Mouse (Mus musculus) embryonic facial prominence, embryonic 12.5 days (tissue): ENCODE data around the gene Adarb1. TPM values are rescaled to one million over a fixed set of nuclear protein-coding genes. Genes with fewer than 3 reads are reported as not detected.
A peak's percentile ranks its signal among the peaks of the same experiment; 100 is the strongest.

Source experiments
- ATAC-seq: fragments of 200-750 bp; cut with Nextera tagmentation; 2 replicates; pipeline ENCODE4 v1.8.0; 2017; ENCODE audit not compliant: insufficient number of reproducible peaks, insufficient read depth, low FRiP score, low TSS enrichment
- H3K27ac ChIP-seq: fragments of 300-500 bp; sonication (generic); 2 replicates; pipeline ENCODE4 v1.5.1; 2016; ENCODE audit warnings: mild to moderate bottlenecking
- H3K27me3 ChIP-seq: fragments of 300-500 bp; sonication (generic); 2 replicates; pipeline ENCODE4 v1.6.1; 2016; ENCODE audit warnings: mild to moderate bottlenecking, moderate library complexity
- H3K36me3 ChIP-seq: fragments of 300-500 bp; sonication (generic); 2 replicates; pipeline ENCODE4 v1.6.1; 2016; ENCODE audit warnings: mild to moderate bottlenecking
- H3K4me1 ChIP-seq: fragments of 300-500 bp; sonication (generic); 2 replicates; pipeline ENCODE4 v1.6.1; 2016
- H3K4me2 ChIP-seq: fragments of 300-500 bp; sonication (generic); replicated peaks from 2 replicates; pipeline ENCODE4 v1.6.1; 2016; ENCODE audit warnings: mild to moderate bottlenecking, moderate library complexity
- H3K4me3 ChIP-seq: fragments of 300-500 bp; sonication (generic); 2 replicates; pipeline ENCODE4 v1.5.1; 2016; ENCODE audit warnings: mild to moderate bottlenecking
- H3K9ac ChIP-seq: fragments of 300-500 bp; sonication (generic); 2 replicates; pipeline ENCODE4 v1.6.1; 2016; ENCODE audit warnings: mild to moderate bottlenecking, moderate library complexity
- H3K9me3 ChIP-seq: fragments of 300-500 bp; sonication (generic); 2 replicates; pipeline ENCODE4 v1.6.1; 2016; ENCODE audit warnings: mild to moderate bottlenecking, moderate library complexity
- WGBS: fragments of 180-500 bp; shearing (Covaris S2); methylation state at CpG from one replicate; pipeline ENCODE4 v1.1.7; 2016; 5-methylcytosine and 5-hydroxymethylcytosine counted together
- polyA plus RNA-seq: library from polyadenylated mRNA; unstranded; fragments of >200 nt; fragmentation: Nextera tagmentation; extraction: Ambion mirVana; gene quantifications from 2 replicates; pipeline ENCODE4 v1.2.1, GENCODE M21; 2016

Gene Adarb1
- polyA plus RNA-seq, 1 experiment from 2014 or later, result 6.6 TPM

DNA sequence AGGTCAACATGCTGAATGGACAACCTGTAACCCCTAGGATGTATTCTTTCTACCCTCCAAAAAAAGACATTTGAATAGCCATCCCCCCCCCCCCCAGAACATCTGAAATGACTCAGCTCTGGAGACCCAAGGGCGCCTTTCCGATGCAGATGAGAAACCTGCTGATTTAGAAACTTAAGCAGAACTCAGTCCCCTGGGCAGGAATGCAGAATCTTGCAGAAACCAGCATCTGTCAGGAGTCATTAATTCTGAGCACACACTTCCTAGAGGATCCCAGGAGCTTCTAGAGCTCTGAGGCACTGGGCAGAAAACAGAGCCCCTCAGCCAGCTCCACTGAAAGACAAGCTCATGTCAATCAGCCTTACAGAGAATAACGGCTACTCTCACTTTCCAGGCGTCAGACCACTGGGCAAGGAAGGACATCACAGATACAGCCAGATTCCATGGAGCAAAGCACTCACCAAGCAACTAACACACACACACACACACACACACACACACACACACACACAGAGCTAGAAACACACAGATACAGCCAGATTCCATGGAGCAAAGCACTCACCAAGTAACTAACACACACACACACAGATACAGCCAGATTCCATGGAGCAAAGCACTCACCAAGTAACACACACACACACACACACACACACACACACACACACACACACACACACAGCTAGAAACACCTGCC, 113.1 kb downstream of the Adarb1 start:
- Histone ChIP-seq H3K4me3 (no peak overlapping the region), H3K4me2 (no peak overlapping the region), H3K36me3 (0 out of 2 replicates have a peak, but pooled peaks cover 3% of the 10 kb centered on the region), H3K4me1 (peaks cover 8% of the 10 kb centered on the region; the same call in 1 of the 2 replicates), H3K9me3 (no peaks in the 10 kb centered on the region), H3K27me3 (no peaks in the 10 kb centered on the region), H3K27ac (no peak overlapping the region), H3K9ac (no peak overlapping the region)
- no peak for ATAC-seq
- WGBS, result 39% methylated on average over 4 of the region's 4 CpGs

DNA sequence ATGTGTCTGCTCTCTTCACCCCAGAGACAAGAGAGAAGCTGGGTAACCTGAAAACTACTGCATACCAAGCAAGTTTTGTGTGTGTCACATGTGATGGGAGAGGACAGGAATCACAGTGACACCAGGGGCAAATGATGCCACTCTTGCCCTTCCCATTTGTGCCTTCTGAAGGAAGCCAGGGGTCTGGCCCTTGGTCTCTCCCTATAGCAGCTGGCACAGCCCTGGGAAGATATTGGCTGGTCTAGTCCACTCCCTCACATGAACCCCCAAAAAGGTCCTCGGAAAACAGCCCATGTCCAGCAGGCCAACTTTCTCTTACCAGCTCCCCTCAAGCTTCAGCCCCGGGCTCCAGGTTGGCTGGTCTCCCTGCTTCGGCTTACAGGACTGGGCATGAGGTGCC, 113.7 kb downstream of the Adarb1 start:
- WGBS, result 83% methylated on average over 3 of the region's 3 CpGs
- Histone ChIP-seq H3K36me3 (0 out of 2 replicates have a peak, but pooled peaks cover 3% of the 10 kb centered on the region), H3K4me2 (no peak overlapping the region), H3K9ac (no peak overlapping the region), H3K4me3 (no peak overlapping the region), H3K27ac (no peak overlapping the region), H3K27me3 (no peaks in the 10 kb centered on the region), H3K9me3 (no peaks in the 10 kb centered on the region), H3K4me1 (peaks cover 8% of the 10 kb centered on the region; the same call in 1 of the 2 replicates)
- ATAC-seq, result no peak

DNA sequence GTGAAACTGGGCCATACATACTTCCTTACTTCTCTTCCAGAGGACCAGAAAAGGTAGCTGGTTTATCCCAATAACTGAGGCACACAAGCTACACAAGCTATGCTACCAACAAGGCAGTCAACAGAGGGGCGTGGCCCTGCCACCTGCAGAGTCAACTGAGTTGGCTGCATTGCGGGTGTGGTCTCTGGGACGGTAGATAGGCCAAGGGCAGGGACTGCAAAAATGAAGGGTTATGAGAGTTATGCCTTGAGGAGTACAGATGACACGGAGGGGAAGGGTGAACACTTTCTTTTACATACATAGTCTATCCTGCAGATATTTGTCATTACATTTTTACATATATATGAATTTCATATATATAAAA, 117.2 kb downstream of the Adarb1 start:
- peaks cover 8% of the 10 kb centered on the region; the same call in 1 of the 2 replicates for H3K4me1 ChIP-seq
- no peak overlapping the region for H3K4me2 ChIP-seq
- WGBS, result 90% methylated on average over 4 of the region's 4 CpGs
- H3K9me3 ChIP-seq, result no peaks in the 10 kb centered on the region
- H3K36me3 ChIP-seq, result 0 out of 2 replicates have a peak, but pooled peaks cover 3% of the 10 kb centered on the region
- H3K27ac ChIP-seq, result no peak overlapping the region
- no peak overlapping the region for H3K9ac ChIP-seq
- H3K27me3 ChIP-seq, result no peaks in the 10 kb centered on the region
- ATAC-seq, result no peak
- H3K4me3 ChIP-seq, result no peak overlapping the region

DNA sequence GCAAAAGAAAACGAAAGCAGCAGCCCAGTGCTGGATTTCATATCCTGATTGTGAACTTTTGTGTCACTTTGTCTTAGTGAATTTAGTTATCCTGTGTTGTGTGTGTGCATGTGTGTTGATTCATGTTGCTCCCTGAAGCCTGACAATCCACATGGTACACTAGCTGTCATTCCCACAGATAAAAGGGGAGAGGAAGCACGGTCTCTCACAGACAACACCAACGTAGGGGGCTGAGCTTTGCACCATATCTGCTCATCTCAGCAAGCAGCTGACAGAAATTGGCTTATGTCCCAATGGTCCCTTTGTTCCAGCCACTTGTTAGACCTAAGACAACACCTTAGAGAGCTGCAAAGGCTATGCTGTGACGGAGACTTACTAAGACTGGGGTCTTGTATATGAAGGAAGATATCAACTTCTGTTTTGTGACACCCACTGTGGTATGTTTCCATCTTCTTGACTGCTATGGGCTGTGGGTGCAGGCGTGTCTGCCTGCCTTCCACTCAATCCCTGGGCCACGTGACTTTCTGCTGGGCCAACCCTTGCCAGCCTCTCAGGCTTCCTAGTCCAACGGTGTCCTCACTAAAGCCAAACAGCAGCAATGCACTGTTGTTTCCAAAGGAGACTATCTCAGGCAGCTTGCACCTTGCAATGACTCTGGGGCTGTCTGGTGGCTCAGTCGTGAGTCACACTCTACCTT, 117.7 kb downstream of the Adarb1 start:
- Histone ChIP-seq H3K4me1 (peaks cover 7% of the 10 kb centered on the region; the same call in 1 of the 2 replicates), H3K27me3 (no peaks in the 10 kb centered on the region), H3K9me3 (no peaks in the 10 kb centered on the region), H3K27ac (no peak overlapping the region), H3K4me2 (no peak overlapping the region), H3K36me3 (0 out of 2 replicates have a peak, but pooled peaks cover 6% of the 10 kb centered on the region), H3K4me3 (no peak overlapping the region), H3K9ac (no peak overlapping the region)
- ATAC-seq, result no peak
- 84% methylated on average over 8 of the region's 8 CpGs for WGBS

DNA sequence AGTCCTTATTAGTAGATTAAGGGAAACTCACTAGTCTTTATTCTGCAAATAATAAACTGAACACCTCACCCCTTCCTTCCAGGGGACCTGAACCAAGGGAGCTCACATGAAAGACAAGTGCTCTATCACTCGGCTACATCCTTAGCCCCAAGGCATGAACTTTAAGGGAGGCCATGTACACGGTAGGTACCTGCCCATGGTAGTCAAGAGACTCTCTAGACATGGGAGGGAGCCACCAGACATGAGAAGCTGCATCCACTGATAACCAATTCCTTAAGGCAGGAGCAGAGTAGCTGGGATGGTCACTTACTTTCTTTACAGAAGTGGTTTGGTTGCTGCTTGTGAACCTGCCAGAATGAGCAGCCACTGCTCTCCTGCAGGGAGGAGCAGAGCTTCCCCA, 118.9 kb downstream of the Adarb1 start:
- H3K27me3 ChIP-seq, result no peaks in the 10 kb centered on the region
- H3K4me2 ChIP-seq, result no peak overlapping the region
- H3K4me3 ChIP-seq, result no peak overlapping the region
- H3K9me3 ChIP-seq, result no peaks in the 10 kb centered on the region
- H3K36me3 ChIP-seq, result 0 out of 2 replicates have a peak, but pooled peaks cover 7% of the 10 kb centered on the region
- 52% methylated on average over 2 of the region's 2 CpGs for WGBS
- H3K9ac ChIP-seq, result no peak overlapping the region
- H3K4me1 ChIP-seq, result no peaks in the 10 kb centered on the region
- no peak overlapping the region for H3K27ac ChIP-seq
- no peak for ATAC-seq

DNA sequence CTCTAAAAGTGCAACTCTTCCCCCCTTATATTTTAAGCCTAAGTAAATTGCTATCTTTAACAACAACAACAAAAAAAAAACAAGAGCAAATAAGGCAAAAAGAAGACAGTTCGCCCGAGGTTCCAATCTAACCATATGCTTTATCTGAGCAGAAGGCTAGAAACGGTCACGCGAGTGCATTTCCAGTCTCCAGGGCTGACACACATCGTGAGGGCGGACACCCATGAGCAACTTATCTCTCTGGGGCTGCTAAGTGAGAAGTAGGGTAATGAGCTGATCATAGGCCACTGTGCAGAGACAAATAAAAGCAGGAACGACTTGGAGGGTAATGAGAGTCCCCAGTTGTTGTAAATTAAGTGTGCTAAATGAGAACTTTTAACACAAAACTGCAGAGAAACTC, 119.4 kb downstream of the Adarb1 start:
- H3K36me3 ChIP-seq, result 0 out of 2 replicates have a peak, but pooled peaks cover 7% of the 10 kb centered on the region
- H3K27me3 ChIP-seq, result no peaks in the 10 kb centered on the region
- no peaks in the 10 kb centered on the region for H3K4me1 ChIP-seq
- H3K9me3 ChIP-seq, result no peaks in the 10 kb centered on the region
- no peak overlapping the region for H3K4me3 ChIP-seq
- 83% methylated on average over 8 of the region's 8 CpGs for WGBS
- no peak overlapping the region for H3K9ac ChIP-seq
- no peak overlapping the region for H3K27ac ChIP-seq
- ATAC-seq, result no peak
- no peak overlapping the region for H3K4me2 ChIP-seq

DNA sequence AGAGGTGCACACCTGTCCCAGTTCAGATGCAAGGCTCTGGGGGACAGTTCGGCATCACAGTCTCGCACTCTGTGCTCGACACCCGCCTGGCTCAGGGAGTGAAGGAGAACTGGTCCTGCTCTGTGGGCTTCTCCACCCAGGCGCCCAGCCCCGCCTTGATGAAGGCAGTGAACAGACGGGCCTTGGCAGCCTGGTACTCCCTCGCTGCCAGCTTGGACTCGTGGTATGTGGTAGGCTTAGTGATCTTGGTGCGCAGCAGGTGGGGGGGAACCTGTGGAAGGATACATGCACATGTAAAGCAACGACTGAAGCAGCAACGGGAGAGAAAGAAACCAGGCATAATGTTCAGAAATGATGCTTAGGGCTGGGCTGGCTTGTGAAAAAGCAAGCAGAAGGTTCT, 123.4 kb downstream of the Adarb1 start:
- Histone ChIP-seq H3K9me3 (no peaks in the 10 kb centered on the region), H3K4me2 (no peak overlapping the region), H3K4me3 (no peak overlapping the region), H3K9ac (no peak overlapping the region), H3K27me3 (no peaks in the 10 kb centered on the region), H3K4me1 (no peaks in the 10 kb centered on the region), H3K27ac (no peak overlapping the region), H3K36me3 (0 out of 2 replicates have a peak, but pooled peaks cover 5% of the 10 kb centered on the region)
- 92% methylated on average over 12 of the region's 12 CpGs for WGBS
- ATAC-seq, result no peak

DNA sequence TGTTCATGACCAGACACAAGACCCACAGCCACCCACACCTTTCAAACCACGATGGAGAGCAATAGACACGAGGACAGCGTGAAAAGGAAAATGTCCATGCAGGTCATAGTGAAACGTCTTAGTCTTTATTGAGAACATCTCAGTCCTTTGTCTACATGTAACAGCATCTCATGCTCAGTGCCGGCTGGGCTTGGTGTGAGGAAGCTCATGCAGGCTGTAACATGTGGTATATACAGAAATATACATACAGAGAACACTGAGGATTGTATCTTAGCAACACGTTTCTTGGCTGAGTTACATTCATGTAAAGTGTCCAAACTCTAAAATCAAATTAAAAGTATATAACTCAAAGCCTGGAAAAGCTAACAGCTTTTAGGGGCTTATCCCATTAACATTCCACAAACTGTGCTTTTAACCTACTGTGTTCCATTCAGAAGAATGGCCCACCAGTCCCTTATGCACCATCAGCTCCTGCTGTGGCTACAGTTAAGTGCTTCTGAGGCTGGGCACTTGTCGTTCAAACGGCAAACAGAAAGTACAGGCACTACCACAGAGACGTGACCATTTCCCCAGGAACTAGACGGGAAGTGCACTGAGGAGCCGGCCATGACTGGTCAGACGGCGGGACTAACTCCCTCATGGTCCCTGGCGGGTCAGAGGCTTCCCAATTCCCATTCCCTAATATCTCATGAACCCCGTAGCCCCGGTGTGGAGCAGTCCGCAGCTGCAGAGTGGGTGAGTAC, 127.3 kb downstream of the Adarb1 start:
- Histone ChIP-seq H3K4me2 (no peak overlapping the region), H3K36me3 (0 out of 2 replicates have a peak, but pooled peaks cover 5% of the 10 kb centered on the region), H3K27ac (no peak overlapping the region), H3K9me3 (no peaks in the 10 kb centered on the region), H3K9ac (no peak overlapping the region), H3K4me3 (no peak overlapping the region), H3K27me3 (no peaks in the 10 kb centered on the region), H3K4me1 (0 out of 2 replicates have a peak, but pooled peaks cover 2% of the 10 kb centered on the region)
- no peak for ATAC-seq
- WGBS, result 74% methylated on average over 17 of the region's 17 CpGs

DNA sequence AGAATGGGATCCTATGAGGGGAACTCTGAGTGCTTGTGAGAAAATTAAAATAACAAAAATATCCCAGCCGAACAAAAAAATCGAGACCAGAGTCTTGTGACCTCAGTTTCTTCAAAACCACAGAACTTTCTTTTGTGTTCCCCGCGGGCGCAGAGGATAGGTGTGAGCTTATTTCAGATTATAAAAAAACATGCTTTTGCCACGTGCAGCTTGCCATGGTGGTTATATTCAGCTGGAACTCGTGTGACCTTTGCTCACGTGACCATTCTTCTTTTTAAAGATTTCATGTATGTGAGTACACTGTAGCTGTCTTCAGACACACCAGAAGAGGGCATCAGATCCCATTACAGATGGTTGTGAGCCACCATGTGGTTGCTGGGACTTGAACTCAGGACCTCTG, 128.5 kb downstream of the Adarb1 start:
- no peaks in the 10 kb centered on the region for H3K36me3 ChIP-seq
- H3K27ac ChIP-seq, result no peak overlapping the region
- no peak overlapping the region for H3K9ac ChIP-seq
- H3K9me3 ChIP-seq, result no peaks in the 10 kb centered on the region
- WGBS, result 84% methylated on average over 8 of the region's 8 CpGs
- no peak for ATAC-seq
- peaks cover 8% of the 10 kb centered on the region; the same call in 1 of the 2 replicates for H3K4me1 ChIP-seq
- no peak overlapping the region for H3K4me2 ChIP-seq
- no peak overlapping the region for H3K4me3 ChIP-seq
- no peaks in the 10 kb centered on the region for H3K27me3 ChIP-seq

DNA sequence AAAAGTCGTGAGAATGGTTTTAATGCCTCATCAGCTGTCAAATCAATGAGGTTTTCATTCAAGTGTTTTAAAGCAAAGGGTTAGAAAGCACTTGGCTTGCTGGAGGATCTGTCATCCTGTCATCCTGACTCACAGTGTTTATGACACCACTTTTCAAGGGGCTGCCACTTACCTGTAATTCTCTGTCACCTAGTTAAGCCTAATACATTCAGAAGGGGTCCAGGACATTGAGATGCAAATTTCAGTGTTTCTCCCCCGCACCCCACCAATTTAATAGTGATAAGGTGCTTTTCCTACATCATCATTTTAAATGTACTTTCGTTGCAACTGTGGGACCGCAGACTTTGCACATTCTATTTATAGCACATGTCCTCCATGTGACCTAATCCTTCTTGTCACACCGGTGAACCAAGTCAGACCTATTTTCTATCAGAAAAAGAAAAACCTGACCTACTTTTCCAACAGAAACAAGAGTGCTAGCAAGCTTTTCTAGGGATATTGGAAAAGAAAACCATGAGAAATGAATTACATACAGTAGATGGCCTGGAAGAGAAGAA, 129.4 kb downstream of the Adarb1 start:
- Histone ChIP-seq H3K27ac (0 out of 2 replicates have a peak overlapping the region, but pooled peaks have one; percentile 17), H3K4me1 (peaks cover 14% of the 10 kb centered on the region; the same call in 1 of the 2 replicates), H3K27me3 (no peaks in the 10 kb centered on the region), H3K4me3 (no peak overlapping the region), H3K4me2 (no peak overlapping the region), H3K9me3 (no peaks in the 10 kb centered on the region), H3K36me3 (no peaks in the 10 kb centered on the region), H3K9ac (no peak overlapping the region)
- 43% methylated on average over 5 of the region's 5 CpGs for WGBS
- no peak for ATAC-seq

DNA sequence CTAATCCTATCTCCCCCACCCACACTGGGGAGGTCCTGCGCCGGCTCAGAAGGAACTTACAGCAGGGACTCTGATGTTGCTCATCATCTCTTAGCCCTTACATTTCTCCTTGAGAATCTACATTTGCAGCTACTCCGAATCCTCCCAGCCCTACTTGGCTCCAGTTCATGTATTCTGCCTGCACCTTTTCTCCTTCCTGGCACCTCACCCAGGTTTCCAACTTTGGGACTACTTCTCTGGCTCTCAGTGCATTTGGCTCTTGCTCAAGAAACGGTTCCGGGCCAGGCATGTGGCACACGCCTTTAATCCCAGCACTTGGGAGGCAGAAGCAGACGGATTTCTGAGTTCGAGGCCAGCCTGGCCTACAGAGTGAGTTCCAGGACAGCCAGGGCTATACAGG, 130.4 kb downstream of the Adarb1 start:
- Histone ChIP-seq H3K27me3 (no peaks in the 10 kb centered on the region), H3K36me3 (no peaks in the 10 kb centered on the region), H3K4me2 (no peak overlapping the region), H3K9me3 (no peaks in the 10 kb centered on the region), H3K27ac (no peak overlapping the region), H3K9ac (no peak overlapping the region), H3K4me3 (no peak overlapping the region), H3K4me1 (peaks cover 19% of the 10 kb centered on the region; the same call in 1 of the 2 replicates)
- no peak for ATAC-seq
- 85% methylated on average over 8 of the region's 8 CpGs for WGBS
